10 mouse cellular contexts compared by ENCODE assay signal in genomic region chr2:32353836-32354235, GRCm38 (mm10). TPM values are rescaled to one million over a fixed set of nuclear protein-coding genes. Genes with fewer than 3 reads are reported as not detected.
DNase-seq lines count a peak whose midpoint lies in the region; ATAC-seq and TF ChIP-seq lines count a peak whose summit lies in the region.
"Had no signal": no experiment of that assay in that cellular context is flagged by ENCODE, and none has a peak within 500 bp of the region (broad histone marks: within the 10 kb centered on the region; RNA-seq: fewer than 3 reads in every experiment).

No protein-coding gene starts in this region.

- H3K27me3 ChIP-seq in embryonic facial prominence, embryonic 10.5 days (replicated peaks; ENCODE audit: low read depth, poor library complexity, severe bottlenecking), result peaks cover 21% of the 10 kb centered on the region
- peaks cover 53% of the 10 kb centered on the region for H3K27me3 ChIP-seq in liver, embryonic 13.5 days
- H3K27me3 ChIP-seq in forebrain, embryonic 11.5 days (ENCODE audit: control insufficient read depth, insufficient read depth, low read length), result no peaks in the 10 kb centered on the region

- H3K4me1 ChIP-seq in embryonic facial prominence, embryonic 10.5 days, result peaks cover 53% of the 10 kb centered on the region
- peaks cover 26% of the 10 kb centered on the region for H3K4me1 ChIP-seq in liver, embryonic 13.5 days (replicated peaks)
- H3K4me1 ChIP-seq in forebrain, embryonic 11.5 days (replicated peaks; ENCODE audit: control insufficient read depth, insufficient read depth, low read length), result 0 out of 2 replicates have a peak, but pooled peaks cover 7% of the 10 kb centered on the region

- peak; percentile 52 for DNase-seq in cerebellum, adult 11-12 months
- DNase-seq in cerebellum, postnatal 4 days (ENCODE audit: low spot score in 2 of 2), result no peak
- DNase-seq in left cerebral cortex, adult 2 months (ENCODE audit: extremely low spot score in 1 of 2, low spot score in 2 of 2), result no peak
- DNase-seq in left cerebral cortex, adult 9 months (ENCODE audit: low spot score in 2 of 2), result no peak
- no peak for DNase-seq in embryonic facial prominence, embryonic 10.5 days (ENCODE audit: low spot score)
- DNase-seq in liver, embryonic 13.5 days, result no peak
- no peak for DNase-seq in forebrain, embryonic 11.5 days (ENCODE audit: low spot score)
- DNase-seq in adrenal gland, adult (ENCODE audit: inconsistent age in 2 of 2, low spot score in 1 of 2), result no peak

- 69% methylated on average over 6 of the region's 6 CpGs for WGBS in embryonic facial prominence, embryonic 10.5 days
- WGBS in liver, embryonic 13.5 days (ENCODE audit: insufficient replicate concordance), result 41% methylated on average over 6 of the region's 6 CpGs
- 70% methylated on average over 6 of the region's 6 CpGs for WGBS in forebrain, embryonic 11.5 days

- intact Hi-C loops in left cerebral cortex, adult 2 months (cut with DNase I), result no loop called here

- TF ChIP-seq CTCF in left cerebral cortex, adult 2 months (IDR thresholded peaks at IDR 0.05), result no peak; the same call in 1 of the 2 replicates

- ATAC-seq in liver, embryonic 13.5 days (ENCODE audit: low read depth), result no peak
- no peak for ATAC-seq in forebrain, embryonic 11.5 days (replicated peaks; ENCODE audit: low FRiP score)

- peak overlapping the region; percentile 99 for H3K27ac ChIP-seq in left cerebral cortex, adult 2 months
- peak overlapping the region; percentile 89; the same call in 1 of the 2 replicates for H3K27ac ChIP-seq in embryonic facial prominence, embryonic 10.5 days (replicated peaks)
- peak overlapping the region; percentile 19; the same call in 1 of the 2 replicates for H3K27ac ChIP-seq in liver, embryonic 13.5 days
- H3K27ac ChIP-seq in forebrain, embryonic 11.5 days (ENCODE audit: low read depth, low read length), result no peak overlapping the region
- H3K27ac ChIP-seq: heart, embryonic 15.5 days; neural tube, embryonic 12.5 days had no signal

- peak overlapping the region; percentile 82 for H3K4me2 ChIP-seq in liver, embryonic 13.5 days
- no peak overlapping the region for H3K4me2 ChIP-seq in forebrain, embryonic 11.5 days (ENCODE audit: low read depth, low read length, severe bottlenecking)

- peaks cover 19% of the 10 kb centered on the region for H3K36me3 ChIP-seq in embryonic facial prominence, embryonic 10.5 days (replicated peaks)
- no peaks in the 10 kb centered on the region for H3K36me3 ChIP-seq in liver, embryonic 13.5 days
- H3K36me3 ChIP-seq in forebrain, embryonic 11.5 days (ENCODE audit: control insufficient read depth, insufficient read depth, low read length), result no peaks in the 10 kb centered on the region
- H3K36me3 ChIP-seq: heart, embryonic 15.5 days; neural tube, embryonic 12.5 days had no signal

- H3K4me3 ChIP-seq in left cerebral cortex, adult 2 months, result no peak overlapping the region
- H3K4me3 ChIP-seq in embryonic facial prominence, embryonic 10.5 days, result peak overlapping the region; percentile 79; the same call in 1 of the 2 replicates
- no peak overlapping the region for H3K4me3 ChIP-seq in liver, embryonic 13.5 days (replicated peaks)
- no peak overlapping the region for H3K4me3 ChIP-seq in forebrain, embryonic 11.5 days (ENCODE audit: low read depth, low read length)

- no peaks in the 10 kb centered on the region for H3K9me3 ChIP-seq in embryonic facial prominence, embryonic 10.5 days
- no peaks in the 10 kb centered on the region for H3K9me3 ChIP-seq in liver, embryonic 13.5 days (replicated peaks)
- no peaks in the 10 kb centered on the region for H3K9me3 ChIP-seq in forebrain, embryonic 11.5 days (ENCODE audit: control insufficient read depth, low read length)
- H3K9me3 ChIP-seq: heart, embryonic 15.5 days; neural tube, embryonic 12.5 days had no signal

- no peak overlapping the region; the same call in 1 of the 2 replicates for H3K9ac ChIP-seq in liver, embryonic 13.5 days
- H3K9ac ChIP-seq in forebrain, embryonic 11.5 days (ENCODE audit: low read length), result no peak overlapping the region

RNA-seq across cellular contexts. Expression of gene Dnm1, which starts 0.7 kb away (rescaled TPM):
- total RNA-seq in left cerebral cortex, adult 2 months (2021), result 1,000 to 10,000 TPM; 1,259 to 1,310 TPM
- 20.7 and 23.5 TPM in 2 replicates for polyA plus RNA-seq in embryonic facial prominence, embryonic 10.5 days (2016; fragmentation: Nextera tagmentation; extraction: Ambion mirVana)
- 0.65 and 0.81 TPM in 2 replicates for polyA plus RNA-seq in liver, embryonic 13.5 days (2015; fragmentation: Nextera tagmentation; extraction: Ambion mirVana)
- 12.4 and 12.8 TPM in 2 replicates for polyA plus RNA-seq in forebrain, embryonic 11.5 days (2014; fragmentation: Nextera tagmentation; extraction: Ambion mirVana)

RNA-seq across cellular contexts. Expression of gene Ciz1, which starts 1.7 kb away (rescaled TPM):
- 10 to 100 TPM; 89.7 to 90.1 TPM for total RNA-seq in left cerebral cortex, adult 2 months (2021)
- 65.8 and 66.4 TPM in 2 replicates for polyA plus RNA-seq in embryonic facial prominence, embryonic 10.5 days (2016; fragmentation: Nextera tagmentation; extraction: Ambion mirVana)
- 14.8 and 21.1 TPM in 2 replicates for polyA plus RNA-seq in liver, embryonic 13.5 days (2015; fragmentation: Nextera tagmentation; extraction: Ambion mirVana)
- 62.6 and 69.0 TPM in 2 replicates for polyA plus RNA-seq in forebrain, embryonic 11.5 days (2014; fragmentation: Nextera tagmentation; extraction: Ambion mirVana)

RNA-seq across cellular contexts. Expression of gene 1110008P14Rik, which starts 27.9 kb away (rescaled TPM):
- total RNA-seq in left cerebral cortex, adult 2 months (2021), result 100 to 1,000 TPM; 341 to 349 TPM
- polyA plus RNA-seq in embryonic facial prominence, embryonic 10.5 days (2016; fragmentation: Nextera tagmentation; extraction: Ambion mirVana), result 35.0 and 39.3 TPM in 2 replicates
- polyA plus RNA-seq in liver, embryonic 13.5 days (2015; fragmentation: Nextera tagmentation; extraction: Ambion mirVana), result 35.3 and 39.2 TPM in 2 replicates
- 37.7 and 45.4 TPM in 2 replicates for polyA plus RNA-seq in forebrain, embryonic 11.5 days (2014; fragmentation: Nextera tagmentation; extraction: Ambion mirVana)

RNA-seq across cellular contexts. Expression of gene Lcn2, which starts 34.2 kb away (rescaled TPM):
- 10 to 100 TPM in 1 of 2 experiments, under 1 TPM in 1; 0.44 to 19.4 TPM for total RNA-seq in left cerebral cortex, adult 2 months (2021)
- polyA plus RNA-seq in embryonic facial prominence, embryonic 10.5 days (2016; fragmentation: Nextera tagmentation; extraction: Ambion mirVana), result not detected in 2 replicates
- 18.0 and 22.8 TPM in 2 replicates for polyA plus RNA-seq in liver, embryonic 13.5 days (2015; fragmentation: Nextera tagmentation; extraction: Ambion mirVana)
- polyA plus RNA-seq in forebrain, embryonic 11.5 days (2014; fragmentation: Nextera tagmentation; extraction: Ambion mirVana), result 0.28 TPM in 1 of 2 replicates, not detected in the other

RNA-seq across cellular contexts. Expression of gene Ptges2, which starts 41.9 kb away (rescaled TPM):
- 10 to 100 TPM; 47.2 to 47.8 TPM for total RNA-seq in left cerebral cortex, adult 2 months (2021)
- polyA plus RNA-seq in embryonic facial prominence, embryonic 10.5 days (2016; fragmentation: Nextera tagmentation; extraction: Ambion mirVana), result 32.2 and 32.5 TPM in 2 replicates
- 14.1 and 15.5 TPM in 2 replicates for polyA plus RNA-seq in liver, embryonic 13.5 days (2015; fragmentation: Nextera tagmentation; extraction: Ambion mirVana)
- polyA plus RNA-seq in forebrain, embryonic 11.5 days (2014; fragmentation: Nextera tagmentation; extraction: Ambion mirVana), result 28.0 and 29.4 TPM in 2 replicates
